Mouse (Mus musculus) left cerebral cortex, postnatal 25 days (tissue): ENCODE results near the gene Cep170b. TPM values are rescaled to one million over a fixed set of nuclear protein-coding genes. Genes with fewer than 3 reads are reported as not detected.

Experiments
- DNase-seq, 2 experiments: peaks; one replicate each; pipeline ENCODE4 v3.0.0; 2022; ENCODE audit warnings: low spot score in 2 of 2, mixed read lengths in 1 of 2
- intact Hi-C: fragments of 180-260 bp; cut with DNase I; formaldehyde crosslinking; loops from one replicate; pipeline ENCODE4 v1.15.1; 2025
- total RNA-seq, 2 experiments: library from RNA; stranded (reverse); gene quantifications; 2 replicates each; pipeline ENCODE4 v1.2.3; 2021

Cep170b gene
- total RNA-seq, 2 experiments from 2014 or later, result 246 TPM

GRCm38 (mm10) chr12:112734108-112734820 lies 14.0 kb downstream of the Cep170b start:
- DNase-seq, result no peak
- intact Hi-C loops, result no loop called here

GRCm38 (mm10) chr12:112734881-112735655 lies 14.8 kb downstream of the Cep170b start:
- no peak for DNase-seq
- intact Hi-C loops, result no loop called here

- DNase-seq, result no peak
- intact Hi-C loops, result no loop called here
These were observed 15.8 kb downstream of the Cep170b start for GRCm38 (mm10) chr12:112735896-112736635.

- no peak for DNase-seq
- intact Hi-C loops, result no loop called here
These were observed 16.3 kb downstream of the Cep170b start for GRCm38 (mm10) chr12:112736636-112736925.

GRCm38 (mm10) chr12:112737081-112737480 lies 16.8 kb downstream of the Cep170b start:
- no peak for DNase-seq
- intact Hi-C loops, result no loop called here

GRCm38 (mm10) chr12:112737761-112738160 lies 17.5 kb downstream of the Cep170b start:
- peak in 1 of 2 experiments; percentile 56 for DNase-seq
- intact Hi-C loops, result no loop called here

GRCm38 (mm10) chr12:112738281-112739022 lies 18.2 kb downstream of the Cep170b start:
- DNase-seq, result no peak
- intact Hi-C loops, result no loop called here

- DNase-seq, result peak in 1 of 2 experiments; percentile 57
- intact Hi-C loops, result no loop called here
These were observed 18.8 kb downstream of the Cep170b start for GRCm38 (mm10) chr12:112739023-112739568.

GRCm38 (mm10) chr12:112742768-112743167 lies 22.5 kb downstream of the Cep170b start:
- intact Hi-C loops, result no loop called here
- DNase-seq, result no peak

GRCm38 (mm10) chr12:112743168-112743975 lies 23.1 kb downstream of the Cep170b start:
- intact Hi-C loops, result no loop called here

GRCm38 (mm10) chr12:112744211-112744610 lies 24.0 kb downstream of the Cep170b start:
- no peak for DNase-seq
- intact Hi-C loops, result no loop called here

More at GRCm38 (mm10) chr12:112743168-112743975, 23.1 kb downstream of the Cep170b start:
- peak; percentile 82 to 93 for DNase-seq

- intact Hi-C loops, result no loop called here
- DNase-seq, result no peak
These were observed 24.8 kb downstream of the Cep170b start for GRCm38 (mm10) chr12:112744891-112745580.

- intact Hi-C loops, result no loop called here
- DNase-seq, result no peak
These were observed 25.5 kb downstream of the Cep170b start for GRCm38 (mm10) chr12:112745716-112746115.

- intact Hi-C loops, result no loop called here
- DNase-seq, result no peak
These were observed 26.2 kb downstream of the Cep170b start for GRCm38 (mm10) chr12:112746461-112746807.

GRCm38 (mm10) chr12:112746808-112747605 lies 26.8 kb downstream of the Cep170b start:
- intact Hi-C loops, result loop anchor here (1.0 kb wide), 2 partner anchors 52 to 97 kb away; no protein-coding TSS in a partner anchor
- DNase-seq, result peak in 1 of 2 experiments; percentile 70

- DNase-seq, result no peak
- intact Hi-C loops, result loop anchor here (1.0 kb wide), 2 partner anchors 52 to 97 kb away; no protein-coding TSS in a partner anchor
These were observed 27.3 kb downstream of the Cep170b start for GRCm38 (mm10) chr12:112747606-112747970.

GRCm38 (mm10) chr12:112750976-112751375 lies 30.7 kb downstream of the Cep170b start:
- intact Hi-C loops, result no loop called here
- no peak for DNase-seq
